Mouse (Mus musculus): ENCODE measurements around the gene Zfp36. TPM values are rescaled to one million over a fixed set of nuclear protein-coding genes. Genes with fewer than 3 reads are reported as not detected.

The Zfp36 gene
- polyA plus RNA-seq, 1 experiment from 2014 or later: 10.3 TPM

DNA sequence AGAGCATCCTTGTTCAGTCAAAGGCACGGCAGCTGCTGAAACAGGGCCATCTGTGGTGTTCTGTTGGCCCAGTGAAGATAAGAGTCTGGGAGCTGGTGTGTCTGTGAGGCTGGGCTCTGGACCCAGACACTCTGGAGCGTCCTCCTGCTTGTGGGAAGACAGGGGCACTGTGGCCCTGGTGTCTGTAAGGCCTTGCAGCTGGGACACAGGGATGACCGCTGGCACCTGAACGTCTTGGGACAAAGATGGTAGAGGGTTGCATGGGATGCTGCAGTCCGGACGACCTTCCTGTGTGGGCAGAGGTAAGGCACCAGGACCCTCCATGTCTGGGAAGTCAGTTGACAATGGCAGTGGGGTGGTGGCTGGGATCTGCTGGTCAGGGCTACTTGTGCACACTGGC is 19.8 kb downstream of the Zfp36 start:
- WGBS: 96% methylated on average over 6 of the region's 6 CpGs

DNA sequence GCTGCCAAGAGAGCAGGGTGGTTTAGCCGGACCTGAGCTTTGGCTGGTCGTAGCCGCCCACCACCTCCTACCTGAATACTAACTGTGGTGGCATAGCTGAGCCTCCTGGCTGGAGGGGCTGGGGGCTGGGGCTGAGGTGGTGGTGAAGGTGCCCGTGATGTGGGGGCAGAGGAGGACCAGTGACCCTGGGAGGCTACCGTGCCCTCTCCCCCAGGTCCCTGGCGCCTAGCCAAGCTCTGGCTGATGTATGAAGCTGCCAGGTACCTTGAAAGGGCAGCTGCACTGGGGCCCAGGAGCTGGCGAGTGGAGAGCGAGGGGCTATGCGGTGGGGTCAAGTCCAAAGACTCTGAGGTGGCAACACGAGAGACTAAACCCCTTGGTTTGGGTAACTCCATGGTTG is 20.2 kb downstream of the Zfp36 start:
- Histone ChIP-seq H3K27ac (no peak overlapping the region), H3K4me1 (peaks cover 24% of the 10 kb centered on the region), H3K9me3 (no peaks in the 10 kb centered on the region), H3K36me3 (peaks cover 76% of the 10 kb centered on the region), H3K4me2 (replicated peaks) (no peak overlapping the region), H3K9ac (no peak overlapping the region), H3K27me3 (no peaks in the 10 kb centered on the region), H3K4me3 (no peak overlapping the region)
- no peak for ATAC-seq (ENCODE audit: low FRiP score, low read depth)
- WGBS: 95% methylated on average over 10 of the region's 10 CpGs

More for the DNA sequence above, 19.8 kb downstream of the Zfp36 start:
- H3K4me2 ChIP-seq (replicated peaks): no peak overlapping the region
- ATAC-seq (ENCODE audit: low FRiP score, low read depth): no peak
- H3K27me3 ChIP-seq: no peaks in the 10 kb centered on the region
- H3K4me1 ChIP-seq: peaks cover 24% of the 10 kb centered on the region
- H3K9ac ChIP-seq: no peak overlapping the region
- H3K4me3 ChIP-seq: no peak overlapping the region
- H3K36me3 ChIP-seq: peaks cover 76% of the 10 kb centered on the region
- H3K9me3 ChIP-seq: no peaks in the 10 kb centered on the region
- no peak overlapping the region for H3K27ac ChIP-seq

DNA sequence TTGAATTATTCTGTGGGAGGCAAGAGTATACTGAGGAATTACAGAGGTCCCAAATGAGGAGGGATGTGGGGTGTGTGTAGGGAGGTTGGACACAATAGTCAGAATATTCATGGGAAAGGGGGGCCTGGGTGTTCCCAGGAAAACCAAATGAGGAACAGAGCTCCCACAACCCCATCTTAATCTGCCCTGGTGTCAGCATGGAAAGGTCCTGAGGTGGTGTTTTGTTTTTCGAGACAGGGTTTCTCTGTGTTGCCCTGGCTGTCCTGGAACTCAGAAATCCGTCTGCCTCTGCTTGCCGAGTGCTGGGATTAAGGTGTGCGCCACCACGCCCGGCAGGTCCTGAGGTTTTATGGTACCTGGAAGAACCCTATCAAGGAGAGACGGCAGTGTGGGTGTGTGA is 21.6 kb downstream of the Zfp36 start:
- Histone ChIP-seq H3K27me3 (no peaks in the 10 kb centered on the region), H3K36me3 (peaks cover 75% of the 10 kb centered on the region), H3K4me3 (no peak overlapping the region), H3K9ac (peak overlapping the region; percentile 25; the same call in 1 of the 2 replicates), H3K4me2 (replicated peaks) (no peak overlapping the region), H3K27ac (peak overlapping the region; percentile 81; the same call in 1 of the 2 replicates), H3K4me1 (peaks cover 24% of the 10 kb centered on the region), H3K9me3 (no peaks in the 10 kb centered on the region)
- 63% methylated on average over 7 of the region's 7 CpGs for WGBS
- no peak for ATAC-seq (ENCODE audit: low FRiP score, low read depth)

DNA sequence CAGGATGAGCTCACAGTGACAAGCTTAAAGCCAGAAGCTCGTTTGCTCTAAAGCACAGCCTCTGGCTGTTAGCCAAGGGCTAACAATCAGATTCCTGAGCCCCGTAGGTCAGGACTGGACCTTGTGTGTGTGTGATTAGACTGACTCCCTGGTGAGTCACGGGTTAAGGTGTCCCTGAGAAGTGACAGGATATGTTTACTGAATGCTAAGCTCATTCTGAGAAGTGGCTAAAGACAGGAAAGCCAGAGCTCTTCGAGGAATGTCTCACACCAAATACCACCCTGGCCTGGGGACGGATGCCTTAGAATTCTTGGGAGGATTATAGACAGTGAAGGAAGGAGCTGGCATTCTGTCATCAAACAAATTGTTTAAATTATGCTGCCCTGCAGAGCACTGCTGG is 22.1 kb downstream of the Zfp36 start:
- Histone ChIP-seq H3K9ac (peak overlapping the region; percentile 25; the same call in 1 of the 2 replicates), H3K4me2 (replicated peaks) (no peak overlapping the region), H3K4me3 (no peak overlapping the region), H3K9me3 (no peaks in the 10 kb centered on the region), H3K27me3 (no peaks in the 10 kb centered on the region), H3K27ac (peak overlapping the region; percentile 81), H3K4me1 (peaks cover 24% of the 10 kb centered on the region), H3K36me3 (peaks cover 75% of the 10 kb centered on the region)
- WGBS: 4% methylated on average over 5 of the region's 5 CpGs
- no peak for ATAC-seq (ENCODE audit: low FRiP score, low read depth)

GRCm38 (mm10) chr7:28356981-28357380 is 23.1 kb downstream of the Zfp36 start:
- Histone ChIP-seq H3K4me3 (no peak overlapping the region), H3K4me2 (replicated peaks) (no peak overlapping the region), H3K27me3 (no peaks in the 10 kb centered on the region), H3K27ac (peak overlapping the region; percentile 81), H3K9ac (0 out of 2 replicates have a peak overlapping the region, but pooled peaks have one; percentile 4), H3K36me3 (peaks cover 75% of the 10 kb centered on the region), H3K4me1 (peaks cover 27% of the 10 kb centered on the region), H3K9me3 (no peaks in the 10 kb centered on the region)
- ATAC-seq (ENCODE audit: low FRiP score, low read depth): peak; percentile 44
- WGBS: 1% methylated on average over 5 of the region's 5 CpGs

- Histone ChIP-seq H3K4me3 (no peak overlapping the region), H3K27me3 (no peaks in the 10 kb centered on the region), H3K4me1 (peaks cover 35% of the 10 kb centered on the region), H3K4me2 (replicated peaks) (no peak overlapping the region), H3K36me3 (peaks cover 61% of the 10 kb centered on the region), H3K9me3 (no peaks in the 10 kb centered on the region), H3K9ac (no peak overlapping the region), H3K27ac (no peak overlapping the region)
- WGBS: 87% methylated on average over 3 of the region's 3 CpGs
- no peak for ATAC-seq (ENCODE audit: low FRiP score, low read depth)
Measured at GRCm38 (mm10) chr7:28355221-28355620, 24.8 kb downstream of the Zfp36 start.

GRCm38 (mm10) chr7:28354596-28354995 is 25.5 kb downstream of the Zfp36 start:
- H3K36me3 ChIP-seq: peaks cover 55% of the 10 kb centered on the region
- 94% methylated on average over 3 of the region's 3 CpGs for WGBS
- no peak overlapping the region for H3K27ac ChIP-seq
- H3K27me3 ChIP-seq: no peaks in the 10 kb centered on the region
- ATAC-seq (ENCODE audit: low FRiP score, low read depth): no peak
- no peak overlapping the region for H3K4me3 ChIP-seq
- H3K9me3 ChIP-seq: no peaks in the 10 kb centered on the region
- H3K4me2 ChIP-seq (replicated peaks): no peak overlapping the region
- H3K4me1 ChIP-seq: peaks cover 39% of the 10 kb centered on the region
- no peak overlapping the region for H3K9ac ChIP-seq

DNA sequence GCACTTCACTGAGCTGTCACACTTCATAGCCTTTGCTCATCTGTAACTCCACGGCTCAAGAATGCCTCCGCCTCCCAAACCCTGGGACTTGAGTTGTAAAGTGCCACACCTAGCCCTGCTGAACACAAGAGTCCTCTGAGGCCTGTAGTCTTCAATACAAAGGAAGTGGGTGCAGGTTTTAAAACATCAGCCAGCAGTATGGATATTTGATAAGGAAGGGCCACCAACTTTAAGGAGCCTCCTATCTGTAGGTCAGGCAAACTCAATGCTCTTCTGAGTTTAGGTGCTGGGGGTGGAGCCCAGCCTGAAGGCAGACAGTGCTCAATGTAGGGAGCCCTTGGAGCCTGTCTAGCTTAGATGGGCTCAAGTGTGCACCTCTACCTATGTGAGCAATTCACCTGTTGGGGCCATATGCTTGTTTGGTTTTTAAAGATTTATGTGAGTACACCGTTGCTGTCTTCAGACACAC is 25.9 kb downstream of the Zfp36 start:
- Histone ChIP-seq H3K4me3 (no peak overlapping the region), H3K9me3 (no peaks in the 10 kb centered on the region), H3K36me3 (peaks cover 51% of the 10 kb centered on the region), H3K27me3 (no peaks in the 10 kb centered on the region), H3K4me2 (replicated peaks) (no peak overlapping the region), H3K9ac (no peak overlapping the region), H3K4me1 (peaks cover 44% of the 10 kb centered on the region), H3K27ac (no peak overlapping the region)
- 86% methylated on average over 3 of the region's 3 CpGs for WGBS
- ATAC-seq (ENCODE audit: low FRiP score, low read depth): no peak

GRCm38 (mm10) chr7:28353267-28353666 is 26.8 kb downstream of the Zfp36 start:
- peaks cover 42% of the 10 kb centered on the region for H3K4me1 ChIP-seq
- H3K9me3 ChIP-seq: no peaks in the 10 kb centered on the region
- no peak overlapping the region; the same call in 1 of the 2 replicates for H3K4me3 ChIP-seq
- no peak overlapping the region for H3K4me2 ChIP-seq (replicated peaks)
- no peak overlapping the region for H3K27ac ChIP-seq
- no peak overlapping the region for H3K9ac ChIP-seq
- H3K36me3 ChIP-seq: peaks cover 42% of the 10 kb centered on the region
- 83% methylated on average over 2 of the region's 2 CpGs for WGBS
- H3K27me3 ChIP-seq: no peaks in the 10 kb centered on the region
- no peak for ATAC-seq (ENCODE audit: low FRiP score, low read depth)

DNA sequence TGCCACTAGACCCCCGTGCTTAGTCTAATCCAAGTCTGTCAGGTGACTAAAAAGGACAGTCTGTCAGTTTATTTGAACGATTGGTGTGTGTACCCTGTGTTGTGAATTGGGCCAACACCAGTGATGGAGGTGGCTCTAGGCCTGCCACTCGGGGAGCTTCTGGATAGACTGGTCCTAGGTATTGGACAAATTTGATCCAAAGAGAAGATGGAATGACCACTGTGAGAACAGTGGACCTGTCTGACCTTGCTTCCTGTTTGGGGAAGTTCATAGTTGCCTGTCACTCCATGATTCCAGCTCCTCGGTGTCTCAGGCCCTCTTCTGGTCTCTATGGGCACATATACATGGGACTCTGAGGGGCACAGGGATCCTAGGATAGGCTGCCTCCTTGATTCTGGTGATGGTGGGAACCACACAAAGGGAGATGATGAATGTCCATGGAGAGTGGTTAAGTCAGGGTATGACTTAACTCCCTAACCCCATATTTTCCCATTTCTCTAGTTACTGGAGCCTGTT is 28.3 kb downstream of the Zfp36 start:
- 42% methylated on average over 4 of the region's 4 CpGs for WGBS
- Histone ChIP-seq H3K4me3 (peak overlapping the region; percentile 92), H3K9me3 (no peaks in the 10 kb centered on the region), H3K36me3 (peaks cover 38% of the 10 kb centered on the region), H3K9ac (peak overlapping the region; percentile 99), H3K27me3 (no peaks in the 10 kb centered on the region), H3K27ac (no peak overlapping the region), H3K4me2 (replicated peaks) (peak overlapping the region; percentile 80), H3K4me1 (peaks cover 26% of the 10 kb centered on the region)
- ATAC-seq (ENCODE audit: low FRiP score, low read depth): no peak

GRCm38 (mm10) chr7:28350155-28350883 is 29.7 kb downstream of the Zfp36 start, which contains the start of gene Rps16:
Rps16 (plus strand) TSS chr7:28350652.
- under 1% methylated on average over 48 of the region's 50 CpGs for WGBS
- peak; percentile 95 for ATAC-seq (ENCODE audit: low FRiP score, low read depth)
- H3K27ac ChIP-seq: peak within 1 kb of the TSS; percentile 96

GRCm38 (mm10) chr7:28348601-28349000 is 31.5 kb downstream of the Zfp36 start:
- Histone ChIP-seq H3K4me3 (no peak overlapping the region), H3K4me2 (replicated peaks) (no peak overlapping the region), H3K36me3 (peaks cover 20% of the 10 kb centered on the region), H3K9me3 (no peaks in the 10 kb centered on the region), H3K27me3 (no peaks in the 10 kb centered on the region), H3K27ac (no peak overlapping the region), H3K9ac (no peak overlapping the region), H3K4me1 (peaks cover 27% of the 10 kb centered on the region)
- no peak for ATAC-seq (ENCODE audit: low FRiP score, low read depth)
- 80% methylated on average over 7 of the region's 7 CpGs for WGBS

More at GRCm38 (mm10) chr7:28350155-28350883, 29.7 kb downstream of the Zfp36 start, which contains the start of gene Rps16:
- Histone ChIP-seq H3K27me3 (no peaks in the 10 kb centered on the region), H3K4me3 (peak within 1 kb of the TSS; percentile 92), H3K4me1 (peaks cover 24% of the 10 kb centered on the region), H3K9me3 (no peaks in the 10 kb centered on the region), H3K4me2 (replicated peaks) (peak within 1 kb of the TSS; percentile 80), H3K36me3 (peaks cover 36% of the 10 kb centered on the region), H3K9ac (peak within 1 kb of the TSS; percentile 99)
